Mouse (Mus musculus): ENCODE measurements around the gene Runx3. TPM values are rescaled to one million over a fixed set of nuclear protein-coding genes. Genes with fewer than 3 reads are reported as not detected.

Gene Runx3
- polyA plus RNA-seq, 1 experiment from 2014 or later: not detected

GRCm38 (mm10) chr4:135205711-135206600 is 85.5 kb downstream of the Runx3 start:
- WGBS: 2% methylated on average over 47 of the region's 47 CpGs
- Histone ChIP-seq H3K9me3 (0 out of 2 replicates have a peak, but pooled peaks cover 3% of the 10 kb centered on the region), H3K9ac (replicated peaks) (peak overlapping the region; percentile 51), H3K4me3 (peak overlapping the region; percentile 39), H3K4me1 (peaks cover 11% of the 10 kb centered on the region), H3K27me3 (peaks cover 46% of the 10 kb centered on the region), H3K27ac (replicated peaks) (no peak overlapping the region), H3K36me3 (no peaks in the 10 kb centered on the region), H3K4me2 (replicated peaks) (peak overlapping the region; percentile 74)
- ATAC-seq (ENCODE audit: low FRiP score, low read depth): peak; percentile 69; the same call in 1 of the 2 replicates

GRCm38 (mm10) chr4:135209846-135210245 is 89.4 kb downstream of the Runx3 start:
- Histone ChIP-seq H3K9ac (replicated peaks) (no peak overlapping the region), H3K9me3 (0 out of 2 replicates have a peak, but pooled peaks cover 3% of the 10 kb centered on the region), H3K4me3 (no peak overlapping the region), H3K27me3 (peaks cover 22% of the 10 kb centered on the region), H3K27ac (replicated peaks) (no peak overlapping the region), H3K4me1 (peaks cover 5% of the 10 kb centered on the region), H3K36me3 (peaks cover 13% of the 10 kb centered on the region; the same call in 1 of the 2 replicates), H3K4me2 (replicated peaks) (no peak overlapping the region)
- ATAC-seq (ENCODE audit: low FRiP score, low read depth): no peak
- WGBS: 72% methylated on average over 2 of the region's 2 CpGs

- H3K4me1 ChIP-seq: no peaks in the 10 kb centered on the region
These were observed 99.2 kb downstream of the Runx3 start for GRCm38 (mm10) chr4:135219652-135220051.

GRCm38 (mm10) chr4:135220641-135221040 is 100.2 kb downstream of the Runx3 start:
- Histone ChIP-seq H3K27ac (replicated peaks) (no peak overlapping the region), H3K4me2 (replicated peaks) (no peak overlapping the region), H3K4me3 (no peak overlapping the region), H3K4me1 (no peaks in the 10 kb centered on the region), H3K9ac (replicated peaks) (no peak overlapping the region), H3K9me3 (no peaks in the 10 kb centered on the region), H3K36me3 (peaks cover 74% of the 10 kb centered on the region), H3K27me3 (no peaks in the 10 kb centered on the region)
- 80% methylated on average over 3 of the region's 3 CpGs for WGBS
- no peak for ATAC-seq (ENCODE audit: low FRiP score, low read depth)

More at GRCm38 (mm10) chr4:135219652-135220051, 99.2 kb downstream of the Runx3 start:
- Histone ChIP-seq H3K9ac (replicated peaks) (no peak overlapping the region), H3K9me3 (no peaks in the 10 kb centered on the region), H3K27ac (replicated peaks) (no peak overlapping the region), H3K4me3 (no peak overlapping the region), H3K36me3 (peaks cover 77% of the 10 kb centered on the region), H3K4me2 (replicated peaks) (no peak overlapping the region), H3K27me3 (no peaks in the 10 kb centered on the region)
- no peak for ATAC-seq (ENCODE audit: low FRiP score, low read depth)
- 61% methylated on average over 4 of the region's 4 CpGs for WGBS

- 91% methylated on average over 12 of the region's 12 CpGs for WGBS
- no peak overlapping the region for H3K27ac ChIP-seq (replicated peaks)
- H3K36me3 ChIP-seq: peaks cover 67% of the 10 kb centered on the region
These were observed 101.4 kb downstream of the Runx3 start for GRCm38 (mm10) chr4:135221632-135222407.

GRCm38 (mm10) chr4:135223808-135224207 is 103.4 kb downstream of the Runx3 start:
- 88% methylated on average over 9 of the region's 9 CpGs for WGBS
- Histone ChIP-seq H3K9ac (replicated peaks) (no peak overlapping the region), H3K4me3 (no peak overlapping the region), H3K36me3 (peaks cover 48% of the 10 kb centered on the region), H3K4me1 (no peaks in the 10 kb centered on the region), H3K27ac (replicated peaks) (no peak overlapping the region), H3K27me3 (no peaks in the 10 kb centered on the region), H3K9me3 (no peaks in the 10 kb centered on the region), H3K4me2 (replicated peaks) (no peak overlapping the region)
- ATAC-seq (ENCODE audit: low FRiP score, low read depth): no peak

More at GRCm38 (mm10) chr4:135221632-135222407, 101.4 kb downstream of the Runx3 start:
- Histone ChIP-seq H3K27me3 (no peaks in the 10 kb centered on the region), H3K4me3 (no peak overlapping the region), H3K4me2 (replicated peaks) (no peak overlapping the region), H3K9me3 (no peaks in the 10 kb centered on the region), H3K4me1 (no peaks in the 10 kb centered on the region), H3K9ac (replicated peaks) (no peak overlapping the region)
- ATAC-seq (ENCODE audit: low FRiP score, low read depth): no peak

GRCm38 (mm10) chr4:135226008-135226667 is 105.7 kb downstream of the Runx3 start:
- no peaks in the 10 kb centered on the region for H3K9me3 ChIP-seq
- H3K27me3 ChIP-seq: no peaks in the 10 kb centered on the region
- peaks cover 48% of the 10 kb centered on the region for H3K36me3 ChIP-seq
- WGBS: 96% methylated on average over 12 of the region's 12 CpGs
- no peak overlapping the region for H3K4me3 ChIP-seq
- H3K4me1 ChIP-seq: peaks cover 7% of the 10 kb centered on the region; the same call in 1 of the 2 replicates
- no peak for ATAC-seq (ENCODE audit: low FRiP score, low read depth)
- H3K9ac ChIP-seq (replicated peaks): no peak overlapping the region
- no peak overlapping the region for H3K4me2 ChIP-seq (replicated peaks)
- H3K27ac ChIP-seq (replicated peaks): no peak overlapping the region

Other genes with a start within 250 kb of the Runx3 start
- 164 and 167 TPM in 2 replicates for gene Tmem50a, start 205.6 kb upstream of the Runx3 start, polyA plus RNA-seq (2016; fragmentation: Nextera tagmentation; extraction: Ambion mirVana)
- 525 and 549 TPM in 2 replicates for gene Rsrp1, start 197.1 kb upstream of the Runx3 start, polyA plus RNA-seq (2016; fragmentation: Nextera tagmentation; extraction: Ambion mirVana)
- gene Syf2, start 189.8 kb upstream of the Runx3 start, polyA plus RNA-seq (2016; fragmentation: Nextera tagmentation; extraction: Ambion mirVana): 74.0 and 76.5 TPM in 2 replicates
- gene Clic4, start 152.2 kb downstream of the Runx3 start, polyA plus RNA-seq (2016; fragmentation: Nextera tagmentation; extraction: Ambion mirVana): 194 and 199 TPM in 2 replicates
- gene Srrm1, start 232.7 kb downstream of the Runx3 start, polyA plus RNA-seq (2016; fragmentation: Nextera tagmentation; extraction: Ambion mirVana): 249 and 257 TPM in 2 replicates

All from midbrain, embryonic 12.5 days (tissue).